Mouse (Mus musculus) embryo, embryonic 9.5 days (tissue): ENCODE measurements at regions not wholly inside any gene's neighbourhood (a gene's known extent, or its start where the extent isn't known, plus 50 kb on each side); places are given as distances from the start of the nearest gene placed in this dataset.
"Not testable (repeated sequence)": the region's sequence is repeated elsewhere in the genome, so short reads cannot be mapped to it uniquely, and the experiment has no call there.

Experiments
- DNase-seq: peaks from one replicate; pipeline ENCODE4 v3.0.0-alpha.2; 2017; ENCODE audit errors: extremely low spot score

- DNase-seq, result not testable (repeated sequence)
Measured at GRCm38 (mm10) chr9:5718585-5718984, 373.4 kb downstream of the Casp12 start.

- DNase-seq, result no peak
Measured at GRCm38 (mm10) chr9:5728843-5729242, 383.6 kb downstream of the Casp12 start.

GRCm38 (mm10) chr9:5752686-5753301 is 407.6 kb downstream of the Casp12 start:
- DNase-seq, result no peak

GRCm38 (mm10) chr9:5753785-5754184 is 408.6 kb downstream of the Casp12 start:
- no peak for DNase-seq

- no peak for DNase-seq
Measured at GRCm38 (mm10) chr9:5761215-5761614, 407.2 kb upstream of the Pdgfd start.

- no peak for DNase-seq
Measured at GRCm38 (mm10) chr9:5769927-5770326, 398.5 kb upstream of the Pdgfd start.

- DNase-seq, result no peak
Measured at GRCm38 (mm10) chr9:5771158-5771557, 397.2 kb upstream of the Pdgfd start.
